Mouse (Mus musculus): ENCODE data around the gene Hes5. TPM values are rescaled to one million over a fixed set of nuclear protein-coding genes. Genes with fewer than 3 reads are reported as not detected.

The Hes5 gene
- polyA plus RNA-seq, 1 experiment: not detected

GRCm38 (mm10) chr4:154986750-154987149 lies 26.0 kb downstream of the Hes5 start:
- H3K27ac ChIP-seq (ENCODE audit: insufficient read depth, low read depth, low read length): no peak overlapping the region
- 79% methylated on average over 15 of the region's 15 CpGs for WGBS

GRCm38 (mm10) chr4:154994876-154995275 lies 34.2 kb downstream of the Hes5 start:
- 52% methylated on average over 4 of the region's 4 CpGs for whole genome bisulfite sequencing
- H3K4me1 ChIP-seq (ENCODE audit: control insufficient read depth, insufficient read depth, low read length): peaks cover 19% of the 10 kb centered on the region
- no peak overlapping the region for H3K4me3 ChIP-seq (ENCODE audit: insufficient read depth, low read depth, low read length)
- H3K27ac ChIP-seq (ENCODE audit: insufficient read depth, low read depth, low read length): no peak overlapping the region
- no peak for TF ChIP-seq CTCF (IDR thresholded peaks at IDR 0.05; ENCODE audit: insufficient read depth, low read depth, low read length)
- TF ChIP-seq POLR2A (IDR thresholded peaks at IDR 0.05; ENCODE audit: insufficient read depth, low read depth, low read length): no peak

More at GRCm38 (mm10) chr4:154986750-154987149, 26.0 kb downstream of the Hes5 start:
- no peak for TF ChIP-seq CTCF (IDR thresholded peaks at IDR 0.05; ENCODE audit: insufficient read depth, low read depth, low read length)
- no peak for TF ChIP-seq POLR2A (IDR thresholded peaks at IDR 0.05; ENCODE audit: insufficient read depth, low read depth, low read length)
- no peak overlapping the region for H3K4me3 ChIP-seq (ENCODE audit: insufficient read depth, low read depth, low read length)
- H3K4me1 ChIP-seq (ENCODE audit: control insufficient read depth, insufficient read depth, low read length): peaks cover 22% of the 10 kb centered on the region

GRCm38 (mm10) chr4:154996572-154997154 lies 35.9 kb downstream of the Hes5 start:
- 39% methylated on average over 8 of the region's 8 CpGs for WGBS
- H3K27ac ChIP-seq (ENCODE audit: insufficient read depth, low read depth, low read length): no peak overlapping the region
- peaks cover 19% of the 10 kb centered on the region for H3K4me1 ChIP-seq (ENCODE audit: control insufficient read depth, insufficient read depth, low read length)
- H3K4me3 ChIP-seq (ENCODE audit: insufficient read depth, low read depth, low read length): no peak overlapping the region
- TF ChIP-seq POLR2A (IDR thresholded peaks at IDR 0.05; ENCODE audit: insufficient read depth, low read depth, low read length) (no peak), CTCF (IDR thresholded peaks at IDR 0.05; ENCODE audit: insufficient read depth, low read depth, low read length) (no peak)

- WGBS: 94% methylated on average over 5 of the region's 5 CpGs
- H3K4me1 ChIP-seq (ENCODE audit: control insufficient read depth, insufficient read depth, low read length): peaks cover 19% of the 10 kb centered on the region
- TF ChIP-seq POLR2A (IDR thresholded peaks at IDR 0.05; ENCODE audit: insufficient read depth, low read depth, low read length) (no peak), CTCF (IDR thresholded peaks at IDR 0.05; ENCODE audit: insufficient read depth, low read depth, low read length) (no peak)
- H3K4me3 ChIP-seq (ENCODE audit: insufficient read depth, low read depth, low read length): no peak overlapping the region
- no peak overlapping the region for H3K27ac ChIP-seq (ENCODE audit: insufficient read depth, low read depth, low read length)
These were observed 38.7 kb downstream of the Hes5 start for GRCm38 (mm10) chr4:154999379-154999778.

DNA sequence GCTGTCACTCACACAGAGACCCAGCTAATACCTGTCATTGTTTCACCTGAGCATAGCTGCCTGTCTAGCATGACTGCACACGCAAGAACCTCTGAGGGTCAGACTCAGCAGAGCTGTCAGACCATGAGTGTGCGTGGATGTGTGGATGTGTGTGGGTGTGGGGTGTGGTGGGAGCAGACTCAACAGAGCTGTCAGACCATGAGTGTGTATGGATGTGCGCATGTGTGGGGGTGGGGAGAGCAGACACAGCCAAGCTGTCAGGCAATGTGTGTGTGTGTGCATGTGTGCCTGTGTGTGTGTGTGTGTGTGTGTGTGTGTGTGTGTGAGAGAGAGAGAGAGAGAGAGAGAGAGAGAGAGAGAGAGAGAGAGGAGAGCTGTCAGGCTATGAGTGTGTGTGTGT lies 44.6 kb downstream of the Hes5 start:
- H3K4me3 ChIP-seq (ENCODE audit: insufficient read depth, low read depth, low read length): no peak overlapping the region
- TF ChIP-seq CTCF (IDR thresholded peaks at IDR 0.05; ENCODE audit: insufficient read depth, low read depth, low read length) (no peak), POLR2A (IDR thresholded peaks at IDR 0.05; ENCODE audit: insufficient read depth, low read depth, low read length) (no peak)
- H3K4me1 ChIP-seq (ENCODE audit: control insufficient read depth, insufficient read depth, low read length): peaks cover 23% of the 10 kb centered on the region
- H3K27ac ChIP-seq (ENCODE audit: insufficient read depth, low read depth, low read length): no peak overlapping the region
- 65% methylated on average over 3 of the region's 3 CpGs for WGBS

DNA sequence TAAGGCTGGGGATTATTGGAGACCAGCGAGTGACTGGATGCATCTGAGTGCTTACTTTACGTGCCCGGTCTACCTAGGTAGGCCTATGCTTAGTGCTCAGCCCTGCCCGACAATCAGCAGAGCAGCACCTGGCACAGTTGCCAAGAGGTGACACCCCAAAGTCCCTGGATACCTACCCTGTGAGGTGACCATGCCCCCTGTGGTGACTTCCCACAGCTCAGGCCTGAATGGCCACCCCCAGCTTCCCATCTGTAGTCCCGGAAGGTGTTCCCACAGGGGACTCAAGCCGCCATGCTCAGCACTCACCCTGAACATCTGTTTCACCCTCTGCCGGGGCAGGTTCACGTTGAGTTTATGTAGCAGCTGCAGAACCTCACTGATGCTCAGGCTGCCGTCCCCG lies 45.6 kb downstream of the Hes5 start:
- Histone ChIP-seq H3K4me3 (ENCODE audit: insufficient read depth, low read depth, low read length) (no peak overlapping the region), H3K27ac (ENCODE audit: insufficient read depth, low read depth, low read length) (no peak overlapping the region), H3K4me1 (ENCODE audit: control insufficient read depth, insufficient read depth, low read length) (peaks cover 33% of the 10 kb centered on the region)
- TF ChIP-seq POLR2A (IDR thresholded peaks at IDR 0.05; ENCODE audit: insufficient read depth, low read depth, low read length): no peak
- no peak for TF ChIP-seq CTCF (IDR thresholded peaks at IDR 0.05; ENCODE audit: insufficient read depth, low read depth, low read length)
- WGBS: 77% methylated on average over 10 of the region's 10 CpGs

GRCm38 (mm10) chr4:155007641-155008040 lies 46.9 kb downstream of the Hes5 start:
- WGBS: 90% methylated on average over 3 of the region's 3 CpGs
- H3K4me3 ChIP-seq (ENCODE audit: insufficient read depth, low read depth, low read length): no peak overlapping the region
- H3K4me1 ChIP-seq (ENCODE audit: control insufficient read depth, insufficient read depth, low read length): peaks cover 43% of the 10 kb centered on the region
- no peak for TF ChIP-seq CTCF (IDR thresholded peaks at IDR 0.05; ENCODE audit: insufficient read depth, low read depth, low read length)
- no peak for TF ChIP-seq POLR2A (IDR thresholded peaks at IDR 0.05; ENCODE audit: insufficient read depth, low read depth, low read length)
- H3K27ac ChIP-seq (ENCODE audit: insufficient read depth, low read depth, low read length): no peak overlapping the region

DNA sequence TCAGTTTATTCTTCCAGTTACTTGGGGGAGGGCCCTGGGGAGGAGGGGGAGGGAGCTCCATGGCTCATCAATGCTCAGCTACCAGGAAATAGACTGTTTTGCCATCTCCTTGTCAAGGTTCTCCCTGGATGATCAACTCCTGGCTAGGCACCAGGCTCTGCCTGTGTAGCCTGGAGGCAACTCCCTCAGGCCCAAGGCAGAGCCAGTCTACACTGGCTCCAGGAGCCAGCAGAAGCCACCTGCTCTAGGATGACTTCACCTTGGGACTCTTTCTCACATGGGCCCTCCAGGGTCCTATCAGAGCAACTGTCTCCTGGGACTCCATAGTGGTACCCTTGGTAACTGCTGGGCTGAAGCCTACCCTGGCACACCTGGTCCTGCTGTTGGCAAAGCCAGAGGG lies 47.4 kb downstream of the Hes5 start:
- H3K4me1 ChIP-seq (ENCODE audit: control insufficient read depth, insufficient read depth, low read length): peaks cover 45% of the 10 kb centered on the region
- no peak for TF ChIP-seq POLR2A (IDR thresholded peaks at IDR 0.05; ENCODE audit: insufficient read depth, low read depth, low read length)
- no peak for TF ChIP-seq CTCF (IDR thresholded peaks at IDR 0.05; ENCODE audit: insufficient read depth, low read depth, low read length)
- no peak overlapping the region for H3K27ac ChIP-seq (ENCODE audit: insufficient read depth, low read depth, low read length)
- no peak overlapping the region for H3K4me3 ChIP-seq (ENCODE audit: insufficient read depth, low read depth, low read length)

- TF ChIP-seq POLR2A (IDR thresholded peaks at IDR 0.05; ENCODE audit: insufficient read depth, low read depth, low read length) (no peak), CTCF (IDR thresholded peaks at IDR 0.05; ENCODE audit: insufficient read depth, low read depth, low read length) (no peak)
- Histone ChIP-seq H3K4me1 (ENCODE audit: control insufficient read depth, insufficient read depth, low read length) (peaks cover 49% of the 10 kb centered on the region), H3K4me3 (ENCODE audit: insufficient read depth, low read depth, low read length) (no peak overlapping the region), H3K27ac (ENCODE audit: insufficient read depth, low read depth, low read length) (no peak overlapping the region)
- 85% methylated on average over 3 of the region's 3 CpGs for WGBS
These were observed 48.5 kb downstream of the Hes5 start for GRCm38 (mm10) chr4:155009216-155009615.

DNA sequence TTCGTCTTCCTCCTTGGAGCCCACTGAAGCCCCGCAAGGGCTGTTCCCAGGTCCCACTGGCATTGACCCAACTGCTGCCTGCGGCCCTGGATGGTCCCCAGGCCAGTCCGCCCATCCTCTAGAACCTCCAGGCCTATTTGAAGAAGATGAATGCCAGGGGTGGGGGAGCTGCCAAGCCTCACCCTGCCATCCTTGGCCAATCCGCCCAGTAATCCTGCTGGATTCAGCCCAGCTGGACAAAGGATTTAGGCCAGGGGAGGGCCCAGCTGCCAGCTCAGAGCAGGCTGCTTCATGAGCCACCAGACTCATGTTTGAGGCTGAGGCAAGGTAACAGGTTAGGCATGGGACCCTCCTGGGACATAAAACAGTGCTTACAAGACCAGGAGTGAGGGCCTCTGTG lies 50.1 kb downstream of the Hes5 start:
- peaks cover 58% of the 10 kb centered on the region for H3K4me1 ChIP-seq (ENCODE audit: control insufficient read depth, insufficient read depth, low read length)
- TF ChIP-seq CTCF (IDR thresholded peaks at IDR 0.05; ENCODE audit: insufficient read depth, low read depth, low read length) (no peak), POLR2A (IDR thresholded peaks at IDR 0.05; ENCODE audit: insufficient read depth, low read depth, low read length) (no peak)
- H3K27ac ChIP-seq (ENCODE audit: insufficient read depth, low read depth, low read length): no peak overlapping the region
- no peak overlapping the region for H3K4me3 ChIP-seq (ENCODE audit: insufficient read depth, low read depth, low read length)
- WGBS: 67% methylated on average over 5 of the region's 5 CpGs

Measured in olfactory bulb, adult 2 months (tissue).